Mouse (Mus musculus) midbrain, postnatal 0 days (tissue): ENCODE measurements around the gene Fbxo42. TPM values are rescaled to one million over a fixed set of nuclear protein-coding genes. Genes with fewer than 3 reads are reported as not detected.

Experiments used
- ATAC-seq: fragments of 200-750 bp; cut with Nextera tagmentation; 2 replicates; pipeline ENCODE4 v1.8.0; 2017; ENCODE audit warnings: moderate number of reproducible peaks, mild to moderate bottlenecking, moderate TSS enrichment, moderate library complexity; ENCODE audit not compliant: low FRiP score
- DNase-seq: peaks from one replicate; pipeline ENCODE4 v3.0.0-alpha.2; 2015; ENCODE audit warnings: low spot score
- H3K27ac ChIP-seq: fragments of 300-500 bp; sonication (generic); 2 replicates; pipeline ENCODE4 v1.5.1; 2014; ENCODE audit warnings: low read depth, mild to moderate bottlenecking, low read length, mixed read lengths
- H3K27me3 ChIP-seq: fragments of 300-500 bp; sonication (generic); 2 replicates; pipeline ENCODE4 v1.6.1; 2014; ENCODE audit warnings: low read length, control low read depth, mixed read lengths; ENCODE audit not compliant: insufficient read depth
- H3K36me3 ChIP-seq: fragments of 300-500 bp; sonication (generic); 2 replicates; pipeline ENCODE4 v1.6.1; 2014; ENCODE audit warnings: low read length, control low read depth, mixed read lengths; ENCODE audit not compliant: insufficient read depth
- H3K4me1 ChIP-seq: fragments of 300-500 bp; sonication (generic); 2 replicates; pipeline ENCODE4 v1.6.1; 2014; ENCODE audit warnings: mild to moderate bottlenecking, control low read depth, antibody characterized with exemption, low read length, mixed read lengths; ENCODE audit not compliant: insufficient read depth
- H3K4me2 ChIP-seq: fragments of 300-500 bp; sonication (generic); 2 replicates; pipeline ENCODE4 v1.6.1; 2014; ENCODE audit warnings: low read depth, mild to moderate bottlenecking, low read length, mixed read lengths; ENCODE audit not compliant: poor library complexity, severe bottlenecking
- H3K4me3 ChIP-seq: fragments of 300-500 bp; sonication (generic); 2 replicates; pipeline ENCODE4 v1.5.1; 2014; ENCODE audit warnings: low read depth, mild to moderate bottlenecking, low read length, moderate library complexity
- H3K9ac ChIP-seq: fragments of 300-500 bp; sonication (generic); replicated peaks from 2 replicates; pipeline ENCODE4 v1.6.1; 2014; ENCODE audit warnings: mild to moderate bottlenecking, low read length, moderate library complexity, mixed read lengths; ENCODE audit not compliant: poor library complexity, severe bottlenecking
- H3K9me3 ChIP-seq: fragments of 300-500 bp; sonication (generic); 2 replicates; pipeline ENCODE4 v1.6.1; 2016; ENCODE audit warnings: low read length, control low read depth
- CTCF ChIP-seq: IDR thresholded peaks from 2 replicates; pipeline ENCODE4 v1.5.1; 2016; ENCODE audit warnings: antibody characterized with exemption, mild to moderate bottlenecking
- WGBS: fragments of 180-500 bp; shearing (Covaris S2); extraction: QIAGEN DNeasy Blood & Tissue Kit; methylation state at CpG from one replicate; pipeline ENCODE4 v1.1.7; 2014; 5-methylcytosine and 5-hydroxymethylcytosine counted together
- polyA plus RNA-seq: library from polyadenylated mRNA; unstranded; fragments of >200 nt; fragmentation: Nextera tagmentation; extraction: Ambion mirVana; gene quantifications from 2 replicates; pipeline ENCODE4 v1.2.1, GENCODE M21; 2015
- total RNA-seq: library from RNA; depleted of rRNA; stranded (reverse); fragments of >200 nt; gene quantifications from 2 replicates; pipeline ENCODE4 v1.2.3, GENCODE M21; 2014; rRNA removed

The Fbxo42 gene
- total RNA-seq (23.6 and 26.6 TPM in 2 replicates), polyA plus RNA-seq (16.9 and 17.7 TPM in 2 replicates)

DNA sequence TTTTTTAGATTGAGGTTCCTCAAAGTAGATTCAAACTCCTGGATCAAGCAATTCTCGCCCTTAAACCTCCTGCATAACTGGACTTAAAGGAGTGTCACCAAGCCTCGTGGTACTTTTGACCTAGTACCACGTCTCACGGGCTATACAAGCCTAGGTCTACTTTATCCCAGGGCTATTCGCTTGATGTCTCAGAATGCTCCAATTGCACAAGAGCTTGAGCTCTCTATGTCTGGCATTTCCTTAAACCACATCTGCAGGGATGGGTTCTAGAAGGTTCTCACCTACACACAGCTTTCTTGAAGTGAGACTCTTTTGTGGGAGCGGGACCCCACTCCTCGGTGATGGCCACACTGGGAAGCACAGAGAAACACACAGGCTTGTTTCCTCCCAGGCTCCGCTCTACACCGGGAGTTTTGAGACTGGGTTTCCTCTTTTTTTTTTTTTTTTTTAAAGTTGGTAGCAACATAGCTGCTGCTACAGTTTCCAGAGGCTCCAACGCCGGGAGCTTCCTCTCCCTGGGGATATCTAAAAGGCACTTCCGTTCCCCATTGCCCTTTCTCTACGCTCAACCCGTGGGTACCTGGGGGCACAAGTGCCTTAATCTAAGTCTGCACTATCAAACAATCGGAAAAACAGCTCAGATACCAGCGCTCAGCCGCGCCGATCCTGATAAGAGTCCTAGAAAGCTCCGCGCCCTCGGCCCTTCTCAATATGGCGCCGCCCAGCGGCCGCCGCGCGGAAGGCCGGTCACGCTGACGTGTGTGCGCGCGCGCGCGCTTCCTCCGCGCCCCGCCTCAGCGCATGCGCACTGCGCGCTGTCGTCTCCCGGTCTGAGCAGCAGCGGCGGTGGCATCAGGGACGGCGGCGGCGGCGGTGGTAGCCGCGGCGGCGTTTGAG, at the start of gene Fbxo42:
TSS of gene Fbxo42 (plus strand) at position 802 of the 897 bp plus-strand sequence.
- peak; percentile 77 for TF ChIP-seq CTCF
- peak; percentile 96 for DNase-seq
- Histone ChIP-seq H3K27me3 (no peaks in the 10 kb centered on the region), H3K9me3 (no peaks in the 10 kb centered on the region), H3K4me2 (peak within 1 kb of the TSS; percentile 74), H3K36me3 (no peaks in the 10 kb centered on the region), H3K9ac (peak within 1 kb of the TSS; percentile 99), H3K4me3 (peak within 1 kb of the TSS; percentile 100), H3K4me1 (peaks cover 5% of the 10 kb centered on the region), H3K27ac (peak within 1 kb of the TSS; percentile 96)
- 9% methylated on average over 54 of the region's 58 CpGs for WGBS
- ATAC-seq, result peak; percentile 82

DNA sequence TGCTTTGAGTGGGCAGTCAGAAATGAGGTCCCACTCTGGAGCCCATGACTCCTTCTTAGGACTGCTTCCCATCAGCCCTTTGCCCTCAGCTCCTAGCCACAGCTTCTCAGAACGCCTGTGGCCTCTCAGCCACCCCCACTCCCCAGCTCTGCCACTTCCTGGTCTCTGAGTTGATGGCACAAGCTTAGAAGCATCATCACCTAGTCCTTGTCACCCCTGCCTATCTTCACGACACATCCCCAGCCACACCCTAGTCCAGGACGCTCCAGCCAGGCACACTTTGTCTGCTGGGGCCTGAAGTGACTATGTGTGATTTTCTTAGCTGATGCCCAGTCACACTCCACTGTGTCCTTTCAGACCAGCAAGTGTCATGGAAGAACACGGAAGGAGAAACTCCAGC, 48.8 kb upstream of the Fbxo42 start:
- H3K4me1 ChIP-seq, result no peaks in the 10 kb centered on the region
- H3K4me2 ChIP-seq, result no peak overlapping the region
- no peak overlapping the region for H3K27ac ChIP-seq
- ATAC-seq, result no peak
- 86% methylated on average over 4 of the region's 4 CpGs for WGBS
- H3K27me3 ChIP-seq, result no peaks in the 10 kb centered on the region
- H3K9ac ChIP-seq, result no peak overlapping the region
- DNase-seq, result no peak
- no peaks in the 10 kb centered on the region for H3K36me3 ChIP-seq
- no peaks in the 10 kb centered on the region for H3K9me3 ChIP-seq
- no peak for TF ChIP-seq CTCF
- H3K4me3 ChIP-seq, result no peak overlapping the region

DNA sequence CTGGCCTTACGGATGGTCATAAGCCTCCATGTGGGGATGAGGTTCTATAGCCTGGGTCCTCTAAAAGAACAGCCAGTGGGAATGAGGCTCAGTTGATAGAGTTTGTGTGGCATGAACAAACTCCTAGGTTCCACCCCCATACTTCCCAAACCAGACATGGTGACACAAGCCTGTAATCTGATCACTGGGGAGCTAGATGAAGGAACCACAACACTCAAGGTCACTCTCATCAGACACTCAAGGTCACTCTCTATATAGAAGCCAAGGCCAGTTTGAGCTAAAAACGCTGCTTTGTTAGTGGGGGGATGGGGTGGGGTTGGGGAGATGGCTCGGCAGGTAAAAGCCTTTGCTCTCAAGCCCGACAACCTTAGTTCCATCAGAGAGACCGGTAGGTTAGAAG, 47.8 kb upstream of the Fbxo42 start:
- no peak overlapping the region for H3K4me2 ChIP-seq
- no peak overlapping the region for H3K27ac ChIP-seq
- no peaks in the 10 kb centered on the region for H3K36me3 ChIP-seq
- ATAC-seq, result no peak
- DNase-seq, result no peak
- H3K4me1 ChIP-seq, result no peaks in the 10 kb centered on the region
- H3K27me3 ChIP-seq, result no peaks in the 10 kb centered on the region
- no peak overlapping the region for H3K4me3 ChIP-seq
- no peaks in the 10 kb centered on the region for H3K9me3 ChIP-seq
- no peak for TF ChIP-seq CTCF
- no peak overlapping the region for H3K9ac ChIP-seq
- 85% methylated on average over 5 of the region's 5 CpGs for WGBS

DNA sequence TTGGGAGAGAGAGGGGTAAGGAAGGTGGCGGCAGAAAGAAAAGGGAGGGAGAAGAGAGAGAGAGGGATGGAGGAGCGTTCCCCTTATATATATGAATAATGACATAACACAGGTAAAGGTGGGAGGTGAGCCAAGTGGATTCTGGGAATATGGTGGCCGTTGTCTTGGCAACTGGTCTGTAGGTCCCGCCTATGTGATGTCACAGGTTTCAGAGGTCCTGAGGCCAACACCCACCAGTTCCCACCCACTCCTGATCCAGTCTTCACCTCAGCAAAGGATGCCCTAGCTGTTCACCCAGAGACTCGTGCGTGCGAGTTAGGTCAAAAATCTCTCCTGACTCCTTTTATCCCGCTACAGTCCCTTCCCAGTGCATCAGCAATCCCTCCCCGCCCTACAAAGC, 46.4 kb upstream of the Fbxo42 start:
- Histone ChIP-seq H3K4me2 (no peak overlapping the region), H3K4me3 (no peak overlapping the region), H3K9me3 (no peaks in the 10 kb centered on the region), H3K27me3 (no peaks in the 10 kb centered on the region), H3K4me1 (no peaks in the 10 kb centered on the region), H3K36me3 (no peaks in the 10 kb centered on the region), H3K27ac (no peak overlapping the region), H3K9ac (no peak overlapping the region)
- ATAC-seq, result no peak
- TF ChIP-seq CTCF, result no peak
- no peak for DNase-seq
- 90% methylated on average over 9 of the region's 9 CpGs for WGBS

DNA sequence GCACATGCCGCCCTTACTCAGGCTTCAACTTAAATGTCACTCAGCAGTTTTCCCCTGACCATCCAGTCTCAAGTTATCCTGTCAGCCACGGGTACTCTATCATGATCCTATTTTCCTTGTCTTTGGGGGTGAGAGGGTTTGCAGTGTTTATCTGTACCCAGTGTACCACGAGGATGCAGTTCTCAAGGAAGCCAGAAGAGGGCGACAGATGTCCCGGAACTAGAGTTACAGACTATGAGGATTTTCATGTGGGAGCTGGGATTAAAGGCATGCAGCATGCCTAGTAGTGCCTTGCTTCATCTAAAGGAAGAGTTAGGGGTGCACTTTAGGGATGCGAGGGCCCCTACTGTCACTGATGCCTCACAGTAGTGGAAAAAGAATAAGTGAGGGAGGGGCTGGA, 45.9 kb upstream of the Fbxo42 start:
- DNase-seq (peak; percentile 22), ATAC-seq (no peak)
- peak; percentile 62 for TF ChIP-seq CTCF
- no peak overlapping the region for H3K27ac ChIP-seq
- WGBS, result 62% methylated on average over 6 of the region's 6 CpGs
- no peaks in the 10 kb centered on the region for H3K36me3 ChIP-seq
- H3K4me3 ChIP-seq, result no peak overlapping the region
- H3K9ac ChIP-seq, result no peak overlapping the region
- no peaks in the 10 kb centered on the region for H3K9me3 ChIP-seq
- H3K27me3 ChIP-seq, result no peaks in the 10 kb centered on the region
- no peak overlapping the region for H3K4me2 ChIP-seq
- no peaks in the 10 kb centered on the region for H3K4me1 ChIP-seq

DNA sequence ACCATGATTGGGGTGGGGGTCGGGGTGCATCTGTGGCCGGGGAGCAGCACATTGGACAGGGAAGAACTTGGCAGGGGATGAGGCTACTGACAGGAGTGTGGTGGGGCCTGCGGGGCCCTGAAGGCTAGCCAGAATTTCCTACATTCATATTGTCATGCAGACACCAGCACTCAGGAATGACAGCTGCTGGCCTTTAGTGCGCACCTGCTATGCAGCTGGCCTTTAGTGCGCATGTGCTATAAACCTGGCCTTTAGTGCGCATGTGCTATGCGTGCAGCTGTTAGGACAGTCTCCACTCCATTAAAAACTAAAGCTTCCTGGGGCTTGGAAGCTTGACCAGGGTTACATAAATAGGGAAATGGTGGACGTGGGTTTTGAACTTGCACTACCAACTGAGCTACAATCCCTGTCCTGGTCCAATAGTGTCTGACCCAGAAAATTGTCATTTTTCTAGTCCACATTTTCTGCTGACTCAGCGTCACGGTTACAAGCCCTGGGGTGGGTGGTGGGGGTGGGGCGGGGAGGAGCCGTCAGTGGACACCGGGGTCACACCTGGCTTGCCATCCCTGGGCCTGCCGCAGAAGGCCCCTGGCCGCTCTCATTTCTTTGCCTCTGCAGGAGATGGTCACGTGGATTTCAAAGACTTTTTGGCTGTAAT, 41.1 kb upstream of the Fbxo42 start:
- no peak overlapping the region for H3K4me3 ChIP-seq
- H3K9ac ChIP-seq, result no peak overlapping the region
- H3K27me3 ChIP-seq, result no peaks in the 10 kb centered on the region
- no peak overlapping the region for H3K4me2 ChIP-seq
- no peaks in the 10 kb centered on the region for H3K36me3 ChIP-seq
- WGBS, result 82% methylated on average over 16 of the region's 16 CpGs
- no peak for ATAC-seq
- TF ChIP-seq CTCF, result no peak
- DNase-seq, result no peak
- H3K4me1 ChIP-seq, result no peaks in the 10 kb centered on the region
- no peak overlapping the region for H3K27ac ChIP-seq
- no peaks in the 10 kb centered on the region for H3K9me3 ChIP-seq
